Mouse (Mus musculus): ENCODE data around the gene Exoc4. TPM values are rescaled to one million over a fixed set of nuclear protein-coding genes. Genes with fewer than 3 reads are reported as not detected.

Gene Exoc4
- polyA plus RNA-seq, 1 experiment from 2014 or later, result 52.2 TPM

- no peak for ATAC-seq (ENCODE audit: low FRiP score)
- Histone ChIP-seq H3K4me1 (replicated peaks) (no peaks in the 10 kb centered on the region), H3K27me3 (no peaks in the 10 kb centered on the region), H3K27ac (no peak overlapping the region), H3K36me3 (no peaks in the 10 kb centered on the region), H3K4me2 (no peak overlapping the region), H3K4me3 (no peak overlapping the region), H3K9me3 (no peaks in the 10 kb centered on the region), H3K9ac (no peak overlapping the region)
- WGBS, result 93% methylated on average over 5 of the region's 5 CpGs
These were observed 507.1 kb downstream of the Exoc4 start for GRCm38 (mm10) chr6:33755976-33756375.

GRCm38 (mm10) chr6:33761557-33761956, 512.7 kb downstream of the Exoc4 start:
- Histone ChIP-seq H3K4me1 (replicated peaks) (peaks cover 11% of the 10 kb centered on the region), H3K9ac (no peak overlapping the region)

GRCm38 (mm10) chr6:33763245-33763644, 514.4 kb downstream of the Exoc4 start:
- Histone ChIP-seq H3K27ac (peak overlapping the region; percentile 55; the same call in 1 of the 2 replicates), H3K9me3 (no peaks in the 10 kb centered on the region), H3K4me2 (no peak overlapping the region), H3K9ac (no peak overlapping the region), H3K36me3 (no peaks in the 10 kb centered on the region), H3K27me3 (no peaks in the 10 kb centered on the region), H3K4me3 (no peak overlapping the region), H3K4me1 (replicated peaks) (peaks cover 12% of the 10 kb centered on the region)
- no peak for ATAC-seq (ENCODE audit: low FRiP score)
- WGBS, result 85% methylated on average over 4 of the region's 4 CpGs

More at GRCm38 (mm10) chr6:33761557-33761956, 512.7 kb downstream of the Exoc4 start:
- H3K27ac ChIP-seq, result no peak overlapping the region
- H3K4me3 ChIP-seq, result no peak overlapping the region
- H3K4me2 ChIP-seq, result no peak overlapping the region
- H3K27me3 ChIP-seq, result no peaks in the 10 kb centered on the region
- H3K9me3 ChIP-seq, result no peaks in the 10 kb centered on the region
- ATAC-seq (ENCODE audit: low FRiP score), result no peak
- no peaks in the 10 kb centered on the region for H3K36me3 ChIP-seq

- H3K36me3 ChIP-seq, result no peaks in the 10 kb centered on the region
- H3K27me3 ChIP-seq, result no peaks in the 10 kb centered on the region
- H3K9me3 ChIP-seq, result no peaks in the 10 kb centered on the region
- no peak overlapping the region for H3K4me2 ChIP-seq
- 45% methylated on average over 3 of the region's 3 CpGs for WGBS
- peaks cover 19% of the 10 kb centered on the region for H3K4me1 ChIP-seq (replicated peaks)
- H3K4me3 ChIP-seq, result no peak overlapping the region
- H3K9ac ChIP-seq, result no peak overlapping the region; the same call in 1 of the 2 replicates
- peak overlapping the region; percentile 60; the same call in 1 of the 2 replicates for H3K27ac ChIP-seq
- ATAC-seq (ENCODE audit: low FRiP score), result no peak
These were observed 515.1 kb downstream of the Exoc4 start for GRCm38 (mm10) chr6:33763970-33764369.

GRCm38 (mm10) chr6:33769251-33769650, 520.4 kb downstream of the Exoc4 start:
- Histone ChIP-seq H3K27ac (peak overlapping the region; percentile 12; the same call in 1 of the 2 replicates), H3K4me1 (replicated peaks) (peaks cover 11% of the 10 kb centered on the region), H3K9me3 (no peaks in the 10 kb centered on the region), H3K4me2 (no peak overlapping the region), H3K27me3 (no peaks in the 10 kb centered on the region), H3K36me3 (no peaks in the 10 kb centered on the region), H3K9ac (no peak overlapping the region), H3K4me3 (no peak overlapping the region)
- no peak for ATAC-seq (ENCODE audit: low FRiP score)
- WGBS, result 60% methylated on average over 3 of the region's 3 CpGs

GRCm38 (mm10) chr6:33770021-33770420, 521.1 kb downstream of the Exoc4 start:
- 73% methylated on average over 2 of the region's 2 CpGs for WGBS
- no peak for ATAC-seq (ENCODE audit: low FRiP score)
- Histone ChIP-seq H3K9me3 (no peaks in the 10 kb centered on the region), H3K36me3 (no peaks in the 10 kb centered on the region), H3K4me3 (no peak overlapping the region), H3K27me3 (no peaks in the 10 kb centered on the region), H3K9ac (no peak overlapping the region), H3K4me2 (no peak overlapping the region), H3K4me1 (replicated peaks) (peaks cover 10% of the 10 kb centered on the region), H3K27ac (no peak overlapping the region)

- no peak overlapping the region for H3K9ac ChIP-seq
- H3K9me3 ChIP-seq, result no peaks in the 10 kb centered on the region
- ATAC-seq (ENCODE audit: low FRiP score), result no peak
- no peak overlapping the region for H3K4me2 ChIP-seq
- WGBS, result 69% methylated on average over 9 of the region's 9 CpGs
- peak overlapping the region; percentile 40; the same call in 1 of the 2 replicates for H3K27ac ChIP-seq
- H3K4me1 ChIP-seq (replicated peaks), result peaks cover 10% of the 10 kb centered on the region
- no peak overlapping the region for H3K4me3 ChIP-seq
- no peaks in the 10 kb centered on the region for H3K27me3 ChIP-seq
- no peaks in the 10 kb centered on the region for H3K36me3 ChIP-seq
These were observed 523.8 kb downstream of the Exoc4 start for GRCm38 (mm10) chr6:33772551-33773315.

- WGBS, result 81% methylated on average over 2 of the region's 2 CpGs
- no peak overlapping the region for H3K4me3 ChIP-seq
- no peaks in the 10 kb centered on the region for H3K9me3 ChIP-seq
- H3K9ac ChIP-seq, result no peak overlapping the region
- no peaks in the 10 kb centered on the region for H3K27me3 ChIP-seq
- no peak for ATAC-seq (ENCODE audit: low FRiP score)
- H3K36me3 ChIP-seq, result no peaks in the 10 kb centered on the region
- H3K4me2 ChIP-seq, result no peak overlapping the region
- H3K27ac ChIP-seq, result no peak overlapping the region
- peaks cover 5% of the 10 kb centered on the region for H3K4me1 ChIP-seq (replicated peaks)
These were observed 543.7 kb downstream of the Exoc4 start for GRCm38 (mm10) chr6:33792604-33793003.

- H3K4me2 ChIP-seq, result no peak overlapping the region
- H3K9me3 ChIP-seq, result no peaks in the 10 kb centered on the region
- peaks cover 5% of the 10 kb centered on the region for H3K4me1 ChIP-seq (replicated peaks)
- H3K9ac ChIP-seq, result no peak overlapping the region
- no peak for ATAC-seq (ENCODE audit: low FRiP score)
- no peak overlapping the region for H3K27ac ChIP-seq
- H3K4me3 ChIP-seq, result no peak overlapping the region
- WGBS, result 96% methylated on average over 3 of the region's 3 CpGs
- H3K27me3 ChIP-seq, result no peaks in the 10 kb centered on the region
- H3K36me3 ChIP-seq, result no peaks in the 10 kb centered on the region
These were observed 552.4 kb downstream of the Exoc4 start for GRCm38 (mm10) chr6:33801254-33801653.

GRCm38 (mm10) chr6:33803481-33804098, 554.7 kb downstream of the Exoc4 start:
- Histone ChIP-seq H3K4me2 (no peak overlapping the region), H3K9ac (no peak overlapping the region), H3K27ac (no peak overlapping the region), H3K27me3 (no peaks in the 10 kb centered on the region), H3K9me3 (no peaks in the 10 kb centered on the region), H3K4me3 (no peak overlapping the region), H3K36me3 (no peaks in the 10 kb centered on the region), H3K4me1 (replicated peaks) (no peaks in the 10 kb centered on the region)
- ATAC-seq (ENCODE audit: low FRiP score), result no peak
- 24% methylated on average over 3 of the region's 3 CpGs for WGBS

GRCm38 (mm10) chr6:33804775-33805174, 555.9 kb downstream of the Exoc4 start:
- WGBS, result 55% methylated on average over 2 of the region's 2 CpGs

GRCm38 (mm10) chr6:33806072-33806782, 557.3 kb downstream of the Exoc4 start:
- WGBS, result 83% methylated on average over 3 of the region's 3 CpGs
- Histone ChIP-seq H3K36me3 (no peaks in the 10 kb centered on the region), H3K4me1 (replicated peaks) (no peaks in the 10 kb centered on the region), H3K27me3 (no peaks in the 10 kb centered on the region), H3K9ac (no peak overlapping the region), H3K27ac (no peak overlapping the region), H3K4me2 (no peak overlapping the region), H3K9me3 (no peaks in the 10 kb centered on the region), H3K4me3 (no peak overlapping the region)
- ATAC-seq (ENCODE audit: low FRiP score), result no peak

More at GRCm38 (mm10) chr6:33804775-33805174, 555.9 kb downstream of the Exoc4 start:
- H3K4me3 ChIP-seq, result no peak overlapping the region
- no peaks in the 10 kb centered on the region for H3K9me3 ChIP-seq
- ATAC-seq (ENCODE audit: low FRiP score), result no peak
- H3K27ac ChIP-seq, result no peak overlapping the region
- no peaks in the 10 kb centered on the region for H3K4me1 ChIP-seq (replicated peaks)
- H3K4me2 ChIP-seq, result no peak overlapping the region
- H3K36me3 ChIP-seq, result no peaks in the 10 kb centered on the region
- H3K27me3 ChIP-seq, result no peaks in the 10 kb centered on the region
- H3K9ac ChIP-seq, result no peak overlapping the region

Data from hindbrain, embryonic 13.5 days (tissue).